Mouse (Mus musculus): ENCODE measurements at regions not wholly inside any gene's neighbourhood (a gene's known extent, or its start where the extent isn't known, plus 50 kb on each side); places are given as distances from the start of the nearest gene placed in this dataset.

- no peak overlapping the region for H3K9ac ChIP-seq
- no peaks in the 10 kb centered on the region for H3K27me3 ChIP-seq (ENCODE audit: control insufficient read depth, insufficient read depth, low read length)
- ATAC-seq (ENCODE audit: low FRiP score) (no peak), DNase-seq (ENCODE audit: low spot score) (no peak)
- H3K27ac ChIP-seq: no peak overlapping the region
- no peaks in the 10 kb centered on the region for H3K4me1 ChIP-seq (replicated peaks; ENCODE audit: control insufficient read depth, insufficient read depth, low read length)
- H3K4me2 ChIP-seq (replicated peaks): no peak overlapping the region
- no peak overlapping the region for H3K4me3 ChIP-seq (replicated peaks; ENCODE audit: low read length)
- WGBS: 91% methylated on average over 6 of the region's 6 CpGs
- H3K36me3 ChIP-seq (replicated peaks; ENCODE audit: control insufficient read depth, insufficient read depth): no peaks in the 10 kb centered on the region
- H3K9me3 ChIP-seq (ENCODE audit: control insufficient read depth, low read length): no peaks in the 10 kb centered on the region
Measured at GRCm38 (mm10) chr6:141069896-141070295, 179.2 kb upstream of the Pde3a start.

DNA sequence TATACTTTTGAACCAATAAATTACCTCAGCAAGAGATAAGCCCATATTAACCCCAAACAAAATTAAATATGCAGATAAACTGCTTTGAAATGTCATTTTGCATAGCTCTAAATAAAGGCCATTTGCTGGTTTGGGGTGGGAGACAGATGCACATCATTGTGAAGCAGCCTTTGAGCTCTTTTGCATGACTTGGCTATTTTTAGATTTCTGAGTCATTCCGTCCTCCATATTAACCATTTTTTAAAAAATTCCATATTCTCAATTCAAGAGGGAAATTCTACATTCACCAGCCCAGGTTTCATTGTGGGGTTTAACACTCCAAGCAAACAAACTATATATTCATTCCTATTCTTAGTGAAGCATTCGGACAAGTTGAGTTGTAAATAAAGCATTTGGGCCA lies 177.6 kb upstream of the Pde3a start:
- no peak overlapping the region for H3K27ac ChIP-seq
- no peaks in the 10 kb centered on the region for H3K36me3 ChIP-seq (replicated peaks; ENCODE audit: control insufficient read depth, insufficient read depth)
- H3K4me2 ChIP-seq (replicated peaks): no peak overlapping the region
- H3K4me3 ChIP-seq (replicated peaks; ENCODE audit: low read length): no peak overlapping the region
- no peaks in the 10 kb centered on the region for H3K27me3 ChIP-seq (ENCODE audit: control insufficient read depth, insufficient read depth, low read length)
- no peak for DNase-seq (ENCODE audit: low spot score)
- H3K9ac ChIP-seq: no peak overlapping the region
- 91% methylated on average over 2 of the region's 2 CpGs for WGBS
- no peak for ATAC-seq (ENCODE audit: low FRiP score)
- no peaks in the 10 kb centered on the region for H3K4me1 ChIP-seq (replicated peaks; ENCODE audit: control insufficient read depth, insufficient read depth, low read length)
- no peaks in the 10 kb centered on the region for H3K9me3 ChIP-seq (ENCODE audit: control insufficient read depth, low read length)

- Histone ChIP-seq H3K4me2 (replicated peaks) (no peak overlapping the region), H3K4me3 (replicated peaks; ENCODE audit: low read length) (no peak overlapping the region), H3K27me3 (ENCODE audit: control insufficient read depth, insufficient read depth, low read length) (no peaks in the 10 kb centered on the region), H3K4me1 (replicated peaks; ENCODE audit: control insufficient read depth, insufficient read depth, low read length) (no peaks in the 10 kb centered on the region), H3K27ac (peak overlapping the region; percentile 33; the same call in 1 of the 2 replicates), H3K36me3 (replicated peaks; ENCODE audit: control insufficient read depth, insufficient read depth) (no peaks in the 10 kb centered on the region), H3K9ac (no peak overlapping the region), H3K9me3 (ENCODE audit: control insufficient read depth, low read length) (no peaks in the 10 kb centered on the region)
- ATAC-seq (ENCODE audit: low FRiP score) (no peak), DNase-seq (ENCODE audit: low spot score) (peak; percentile 36)
- 65% methylated on average over 9 of the region's 9 CpGs for WGBS
Measured at GRCm38 (mm10) chr6:141091076-141091780, 157.8 kb upstream of the Pde3a start.

DNA sequence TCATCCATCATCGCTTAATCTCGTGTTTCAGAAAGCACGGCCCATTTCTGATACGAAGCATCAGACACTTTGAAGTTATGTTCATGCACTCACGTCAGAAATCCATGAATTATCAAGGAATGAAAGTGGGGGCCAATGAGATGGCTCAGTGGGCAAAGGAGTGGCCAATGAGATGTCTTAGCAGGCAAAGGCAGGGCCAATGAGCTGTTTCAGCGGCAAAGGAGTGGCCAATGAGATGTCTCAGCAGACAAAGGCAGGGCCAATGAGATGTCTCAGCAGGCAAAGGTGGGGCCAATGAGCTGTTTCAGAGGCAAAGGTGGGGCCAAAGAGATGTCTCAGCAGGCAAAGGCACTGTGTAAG lies 157.3 kb upstream of the Pde3a start:
- H3K4me1 ChIP-seq (replicated peaks; ENCODE audit: control insufficient read depth, insufficient read depth, low read length): no peaks in the 10 kb centered on the region
- no peaks in the 10 kb centered on the region for H3K9me3 ChIP-seq (ENCODE audit: control insufficient read depth, low read length)
- no peaks in the 10 kb centered on the region for H3K27me3 ChIP-seq (ENCODE audit: control insufficient read depth, insufficient read depth, low read length)
- no peak overlapping the region for H3K4me2 ChIP-seq (replicated peaks)
- ATAC-seq (ENCODE audit: low FRiP score): peak; percentile 19; the same call in 1 of the 2 replicates
- no peak overlapping the region for H3K9ac ChIP-seq
- no peak overlapping the region for H3K27ac ChIP-seq
- 86% methylated on average over 6 of the region's 6 CpGs for WGBS
- no peak for DNase-seq (ENCODE audit: low spot score)
- no peaks in the 10 kb centered on the region for H3K36me3 ChIP-seq (replicated peaks; ENCODE audit: control insufficient read depth, insufficient read depth)
- no peak overlapping the region for H3K4me3 ChIP-seq (replicated peaks; ENCODE audit: low read length)

DNA sequence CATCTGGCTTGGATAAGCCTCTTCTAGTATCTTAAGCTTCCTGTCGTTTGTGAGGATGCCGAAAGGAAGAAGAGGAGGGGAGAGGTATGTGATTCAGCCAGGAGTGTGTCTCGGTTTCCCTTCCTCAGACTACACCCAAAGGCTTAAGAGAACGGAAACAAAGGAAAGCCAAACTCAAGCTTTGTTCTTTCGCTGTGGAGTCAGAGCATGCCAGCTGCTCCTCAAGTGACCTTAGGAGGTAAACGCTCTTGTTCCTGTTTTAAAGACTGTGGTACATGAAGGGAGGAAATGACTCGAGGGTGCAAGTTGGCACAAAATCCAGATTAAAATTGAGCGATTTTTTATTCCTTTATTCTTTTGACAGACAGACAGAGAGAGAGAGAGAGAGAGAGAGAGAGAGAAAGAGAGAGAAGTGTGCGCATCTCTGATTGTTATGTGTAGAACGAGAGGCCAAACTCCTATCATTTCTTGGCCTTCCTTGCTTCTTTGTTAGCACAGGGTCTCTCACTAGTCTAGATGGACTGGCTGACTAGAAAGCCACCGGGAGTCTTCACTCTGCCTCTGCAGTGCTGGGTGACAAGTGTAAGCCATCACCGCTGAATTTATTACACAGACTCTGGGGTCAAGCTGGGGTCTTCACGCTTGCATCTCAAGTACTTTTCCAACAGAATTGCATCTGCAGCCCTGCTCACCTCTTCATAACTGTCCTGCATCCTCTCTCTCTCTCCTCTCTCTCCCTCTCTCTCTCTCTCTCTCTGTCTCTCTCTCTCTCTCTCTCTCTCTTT lies 151.5 kb upstream of the Pde3a start:
- no peak for ATAC-seq (ENCODE audit: low FRiP score)
- WGBS: 64% methylated on average over 13 of the region's 13 CpGs
- Histone ChIP-seq H3K9ac (no peak overlapping the region), H3K4me1 (replicated peaks; ENCODE audit: control insufficient read depth, insufficient read depth, low read length) (no peaks in the 10 kb centered on the region), H3K36me3 (replicated peaks; ENCODE audit: control insufficient read depth, insufficient read depth) (no peaks in the 10 kb centered on the region), H3K4me3 (replicated peaks; ENCODE audit: low read length) (no peak overlapping the region), H3K27ac (no peak overlapping the region), H3K27me3 (ENCODE audit: control insufficient read depth, insufficient read depth, low read length) (no peaks in the 10 kb centered on the region), H3K4me2 (replicated peaks) (no peak overlapping the region), H3K9me3 (ENCODE audit: control insufficient read depth, low read length) (no peaks in the 10 kb centered on the region)
- DNase-seq (ENCODE audit: low spot score): no peak

DNA sequence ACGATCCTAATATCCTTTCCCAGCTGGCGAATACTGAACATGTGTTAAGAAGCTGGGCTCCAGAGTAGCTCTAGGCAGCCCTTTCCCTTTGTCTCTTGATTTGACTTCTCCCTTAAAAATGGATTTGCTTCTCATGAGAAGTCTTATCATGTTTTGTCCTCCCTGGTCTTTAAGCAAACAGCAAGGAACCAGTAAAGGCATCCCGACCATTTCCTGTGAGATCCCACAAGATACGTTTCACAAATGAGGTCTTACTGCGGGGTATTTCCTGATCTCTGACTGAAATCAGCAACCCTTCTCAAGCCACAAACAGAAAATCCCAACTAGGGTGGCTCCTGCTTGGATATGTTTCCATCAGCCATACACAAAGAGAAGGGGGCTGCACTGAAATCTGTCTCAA lies 130.8 kb upstream of the Pde3a start:
- WGBS: 86% methylated on average over 5 of the region's 5 CpGs
- ATAC-seq (ENCODE audit: low FRiP score) (no peak), DNase-seq (ENCODE audit: low spot score) (no peak)
- Histone ChIP-seq H3K9ac (no peak overlapping the region), H3K4me1 (replicated peaks; ENCODE audit: control insufficient read depth, insufficient read depth, low read length) (no peaks in the 10 kb centered on the region), H3K9me3 (ENCODE audit: control insufficient read depth, low read length) (no peaks in the 10 kb centered on the region), H3K4me3 (replicated peaks; ENCODE audit: low read length) (no peak overlapping the region), H3K36me3 (replicated peaks; ENCODE audit: control insufficient read depth, insufficient read depth) (no peaks in the 10 kb centered on the region), H3K27me3 (ENCODE audit: control insufficient read depth, insufficient read depth, low read length) (no peaks in the 10 kb centered on the region), H3K4me2 (replicated peaks) (no peak overlapping the region), H3K27ac (no peak overlapping the region)

DNA sequence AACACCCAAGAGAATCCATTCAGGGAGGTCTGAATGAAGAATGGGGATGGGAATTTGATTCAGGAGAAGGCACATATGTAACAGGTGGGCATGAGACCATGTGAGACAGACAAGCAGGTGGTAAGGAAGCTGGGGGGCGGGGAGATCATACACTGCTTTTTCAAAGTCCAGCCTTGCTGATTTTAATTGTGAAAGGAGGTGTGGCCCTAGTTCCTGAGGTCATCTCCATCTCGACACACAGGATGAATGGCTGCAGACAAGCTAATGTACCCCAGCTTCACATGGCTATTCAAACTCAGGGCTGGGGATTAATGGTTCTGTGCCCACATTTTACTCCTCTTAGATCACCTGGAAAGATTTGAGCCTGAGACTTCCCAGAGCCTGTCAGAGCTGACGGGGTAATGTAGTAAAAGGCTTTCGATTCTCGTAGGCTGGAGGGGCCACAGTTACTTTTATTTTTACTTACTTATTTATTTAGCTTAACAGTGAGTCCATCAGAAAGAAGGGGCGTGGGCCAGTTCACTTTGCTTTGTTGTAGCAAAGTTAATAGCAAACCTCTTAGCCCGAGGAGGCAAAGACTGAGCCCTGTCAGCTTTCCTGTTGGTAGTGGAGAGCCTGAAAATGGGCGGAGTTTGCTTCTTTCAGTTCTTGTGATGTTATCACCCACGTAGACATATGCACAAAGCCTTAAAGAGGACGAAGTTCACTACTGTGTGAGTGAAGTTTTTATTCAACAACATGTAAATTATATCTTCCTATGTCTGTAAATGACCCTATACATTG lies 122.3 kb upstream of the Pde3a start:
- Histone ChIP-seq H3K27ac (no peak overlapping the region), H3K27me3 (ENCODE audit: control insufficient read depth, insufficient read depth, low read length) (no peaks in the 10 kb centered on the region), H3K9me3 (ENCODE audit: control insufficient read depth, low read length) (no peaks in the 10 kb centered on the region), H3K4me1 (replicated peaks; ENCODE audit: control insufficient read depth, insufficient read depth, low read length) (no peaks in the 10 kb centered on the region), H3K36me3 (replicated peaks; ENCODE audit: control insufficient read depth, insufficient read depth) (no peaks in the 10 kb centered on the region), H3K4me3 (replicated peaks; ENCODE audit: low read length) (no peak overlapping the region), H3K9ac (no peak overlapping the region), H3K4me2 (replicated peaks) (no peak overlapping the region)
- WGBS: 62% methylated on average over 10 of the region's 10 CpGs
- ATAC-seq (ENCODE audit: low FRiP score) (no peak), DNase-seq (ENCODE audit: low spot score) (no peak)

- H3K4me2 ChIP-seq (replicated peaks): no peak overlapping the region
- H3K9me3 ChIP-seq (ENCODE audit: control insufficient read depth, low read length): no peaks in the 10 kb centered on the region
- no peaks in the 10 kb centered on the region for H3K4me1 ChIP-seq (replicated peaks; ENCODE audit: control insufficient read depth, insufficient read depth, low read length)
- H3K4me3 ChIP-seq (replicated peaks; ENCODE audit: low read length): no peak overlapping the region
- no peak overlapping the region for H3K9ac ChIP-seq
- no peak overlapping the region for H3K27ac ChIP-seq
- 84% methylated on average over 1 of the region's 1 CpGs for WGBS
- no peaks in the 10 kb centered on the region for H3K36me3 ChIP-seq (replicated peaks; ENCODE audit: control insufficient read depth, insufficient read depth)
- H3K27me3 ChIP-seq (ENCODE audit: control insufficient read depth, insufficient read depth, low read length): no peaks in the 10 kb centered on the region
- DNase-seq (ENCODE audit: low spot score) (no peak), ATAC-seq (ENCODE audit: low FRiP score) (no peak)
Measured at GRCm38 (mm10) chr6:141129596-141129995, 119.5 kb upstream of the Pde3a start.

DNA sequence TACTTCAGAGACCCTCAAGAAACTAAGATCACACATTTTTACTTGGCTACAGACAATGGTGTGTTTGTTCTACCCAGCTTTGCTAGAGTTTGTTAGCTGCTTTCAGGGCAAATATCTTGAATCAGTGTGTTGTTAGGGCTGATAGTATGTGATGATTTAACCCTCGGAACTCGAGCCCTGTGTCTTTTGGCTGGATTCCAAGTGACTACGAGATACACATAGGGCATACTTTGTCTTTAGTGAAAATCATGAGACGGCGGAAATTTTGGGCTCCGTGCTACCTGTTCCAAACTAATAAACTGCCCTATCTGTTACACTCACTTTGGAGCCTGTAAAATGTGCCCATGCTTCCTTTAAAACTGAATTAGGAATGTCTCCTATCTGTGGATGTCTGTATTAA lies 114.9 kb upstream of the Pde3a start:
- no peak overlapping the region for H3K27ac ChIP-seq
- no peaks in the 10 kb centered on the region for H3K36me3 ChIP-seq (replicated peaks; ENCODE audit: control insufficient read depth, insufficient read depth)
- no peak overlapping the region for H3K4me2 ChIP-seq (replicated peaks)
- H3K4me1 ChIP-seq (replicated peaks; ENCODE audit: control insufficient read depth, insufficient read depth, low read length): no peaks in the 10 kb centered on the region
- no peaks in the 10 kb centered on the region for H3K27me3 ChIP-seq (ENCODE audit: control insufficient read depth, insufficient read depth, low read length)
- no peak for ATAC-seq (ENCODE audit: low FRiP score)
- no peak overlapping the region for H3K4me3 ChIP-seq (replicated peaks; ENCODE audit: low read length)
- no peaks in the 10 kb centered on the region for H3K9me3 ChIP-seq (ENCODE audit: control insufficient read depth, low read length)
- no peak for DNase-seq (ENCODE audit: low spot score)
- H3K9ac ChIP-seq: no peak overlapping the region
- WGBS: 69% methylated on average over 6 of the region's 6 CpGs

Measured in hindbrain, embryonic 14.5 days (tissue).